Mouse (Mus musculus) adipocyte (in vitro differentiated cells): Measurements from ENCODE around the gene Cenpx.
A peak's percentile ranks its signal among the peaks of the same experiment; 100 is the strongest.

ENCODE experiments used
- DNase-seq: peaks from one replicate; pipeline ENCODE4 v3.0.0-alpha.2; 2016; ENCODE audit warnings: low spot score

Gene Cenpx

DNA sequence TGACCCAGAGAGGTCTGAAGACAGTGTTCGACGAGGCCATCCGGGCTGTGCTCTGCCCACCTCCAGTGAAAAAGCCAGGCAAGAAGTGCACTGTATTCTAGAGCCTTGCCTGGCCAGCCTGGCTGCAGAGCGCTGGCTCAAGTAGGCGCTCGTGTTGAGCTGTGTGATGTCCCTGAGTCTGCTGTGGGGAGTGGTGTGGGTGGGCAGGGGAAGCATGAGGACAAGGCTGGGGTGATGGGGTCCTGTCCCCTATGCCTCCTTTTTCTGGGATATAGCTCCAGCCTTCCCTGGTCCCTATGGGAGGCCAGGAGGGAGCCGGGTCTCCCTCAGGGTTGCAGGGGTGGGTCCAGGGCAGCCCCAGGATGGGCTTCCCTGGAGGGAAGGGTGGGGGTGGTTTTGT, 10.0 kb upstream of the Cenpx start:
- no peak for DNase-seq

DNA sequence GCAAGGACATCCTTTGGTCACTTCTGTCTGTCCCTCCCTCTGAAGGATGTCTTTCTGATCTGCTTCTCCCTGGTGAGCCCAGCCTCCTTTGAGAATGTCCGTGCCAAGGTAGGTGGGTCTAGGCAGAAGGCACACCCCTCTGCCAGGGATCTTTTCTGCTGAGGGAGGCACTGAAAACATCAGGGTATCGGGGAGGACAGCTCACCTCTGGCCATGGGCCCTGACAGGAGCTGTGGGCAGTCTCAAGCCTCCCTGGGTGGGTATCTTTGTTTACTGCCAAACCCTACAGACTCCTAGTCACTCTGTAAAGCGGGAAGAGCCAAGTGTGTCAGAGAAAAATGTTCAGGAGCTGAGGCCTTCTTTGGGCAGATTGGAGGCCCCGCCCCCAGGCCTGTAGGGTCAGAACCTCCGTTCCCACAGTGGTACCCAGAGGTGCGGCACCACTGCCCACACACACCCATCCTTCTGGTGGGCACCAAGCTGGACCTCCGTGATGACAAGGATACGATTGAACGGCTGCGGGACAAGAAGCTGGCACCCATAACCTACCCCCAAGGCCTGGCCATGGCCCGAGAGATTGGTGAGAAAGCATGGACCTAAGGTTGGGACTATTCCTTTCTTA, 9.3 kb upstream of the Cenpx start:
- peak; percentile 58 for DNase-seq

DNA sequence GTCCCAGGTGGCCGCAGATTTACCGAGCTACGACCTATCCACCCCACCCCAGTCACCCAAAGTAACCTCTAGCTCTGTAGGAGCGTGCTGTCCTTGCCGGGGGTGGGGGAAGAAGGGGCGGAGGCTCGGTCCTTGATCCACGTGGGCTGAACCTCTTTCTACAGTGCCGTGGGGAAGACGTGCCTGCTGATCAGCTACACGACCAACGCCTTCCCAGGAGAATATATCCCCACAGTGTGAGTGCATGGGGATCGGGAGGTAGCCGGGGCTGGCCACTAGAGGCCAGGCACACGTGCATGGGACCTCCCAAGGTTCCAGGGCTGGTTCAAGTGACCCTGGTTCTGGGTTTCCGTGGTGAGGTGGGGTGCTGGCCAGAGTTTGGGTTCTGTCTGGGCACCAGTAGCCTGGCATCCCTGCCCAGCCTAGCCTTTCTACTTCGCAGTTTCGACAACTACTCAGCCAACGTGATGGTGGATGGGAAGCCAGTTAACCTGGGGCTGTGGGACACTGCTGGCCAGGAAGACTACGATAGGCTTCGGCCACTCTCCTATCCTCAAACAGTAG, 8.6 kb upstream of the Cenpx start:
- DNase-seq: no peak

DNA sequence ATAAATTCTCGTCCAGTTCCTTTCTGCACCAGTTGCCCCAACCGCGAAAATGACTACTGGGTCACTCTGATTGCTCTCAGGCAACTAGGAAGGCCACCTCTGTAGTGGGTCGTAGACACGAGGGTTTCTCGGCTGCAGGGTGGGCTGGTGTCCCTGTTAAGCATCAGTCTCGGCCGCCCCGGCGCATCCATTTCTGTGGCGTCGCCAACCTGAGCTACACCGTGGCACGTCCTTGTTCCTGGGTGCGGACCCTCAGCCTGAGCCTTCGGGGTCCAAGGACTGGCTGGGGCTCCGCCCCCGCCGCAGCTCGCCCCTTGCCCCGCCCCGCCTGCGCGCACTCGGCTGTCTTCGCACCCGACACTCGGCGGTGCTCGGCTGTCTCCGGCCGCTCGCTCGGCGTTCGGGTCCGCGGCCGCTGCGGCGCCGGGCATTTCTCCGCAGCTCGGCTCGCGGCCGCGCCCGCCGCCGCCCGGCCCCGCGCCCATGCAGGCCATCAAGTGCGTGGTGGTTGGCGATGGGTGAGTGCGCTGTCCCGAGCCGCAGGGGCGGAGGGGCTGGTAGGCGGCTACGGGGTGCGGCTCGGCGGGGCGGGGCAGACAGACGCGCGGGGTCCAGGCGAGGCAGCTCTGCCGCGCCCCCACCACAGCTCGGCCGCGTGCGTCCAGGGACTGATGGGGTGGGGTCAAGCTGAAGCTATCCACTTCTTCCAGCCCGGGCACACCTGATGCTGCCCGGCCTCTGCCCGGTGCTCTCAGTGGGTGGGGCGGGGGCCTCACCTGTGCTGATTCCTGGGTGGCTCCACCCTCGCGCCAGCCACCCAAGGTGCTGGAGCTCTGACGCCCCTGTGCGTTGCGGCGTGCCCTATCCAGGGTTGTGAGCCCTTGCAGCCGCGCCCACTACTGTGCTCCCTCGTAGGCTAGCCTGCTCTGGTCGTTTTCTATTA, 7.9 kb upstream of the Cenpx start, which contains the start of gene Rac3:
Gene Rac3, plus strand, starts transcription at position 347 of the 943 bp plus-strand sequence.
- DNase-seq: no peak

DNA sequence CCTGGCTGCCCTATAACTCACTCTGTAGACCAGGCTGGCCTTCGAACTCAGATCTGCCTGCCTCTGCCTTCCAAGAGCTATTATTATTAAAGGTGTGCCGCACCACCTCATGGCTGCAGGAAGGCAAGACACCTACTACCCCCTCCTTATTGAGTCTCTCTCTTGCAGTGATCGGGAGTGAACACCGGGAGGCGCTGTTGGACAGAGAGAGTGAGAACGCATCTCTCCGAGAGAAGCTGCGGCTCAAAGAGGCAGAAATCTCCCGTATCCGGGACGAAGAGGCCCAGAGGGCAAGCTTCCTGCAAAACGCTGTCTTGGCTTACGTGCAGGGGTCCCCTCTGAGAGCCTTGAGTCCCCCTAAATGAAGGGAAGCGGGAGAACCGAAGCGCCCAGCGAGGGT, 6.9 kb upstream of the Cenpx start:
- DNase-seq: peak; percentile 77

DNA sequence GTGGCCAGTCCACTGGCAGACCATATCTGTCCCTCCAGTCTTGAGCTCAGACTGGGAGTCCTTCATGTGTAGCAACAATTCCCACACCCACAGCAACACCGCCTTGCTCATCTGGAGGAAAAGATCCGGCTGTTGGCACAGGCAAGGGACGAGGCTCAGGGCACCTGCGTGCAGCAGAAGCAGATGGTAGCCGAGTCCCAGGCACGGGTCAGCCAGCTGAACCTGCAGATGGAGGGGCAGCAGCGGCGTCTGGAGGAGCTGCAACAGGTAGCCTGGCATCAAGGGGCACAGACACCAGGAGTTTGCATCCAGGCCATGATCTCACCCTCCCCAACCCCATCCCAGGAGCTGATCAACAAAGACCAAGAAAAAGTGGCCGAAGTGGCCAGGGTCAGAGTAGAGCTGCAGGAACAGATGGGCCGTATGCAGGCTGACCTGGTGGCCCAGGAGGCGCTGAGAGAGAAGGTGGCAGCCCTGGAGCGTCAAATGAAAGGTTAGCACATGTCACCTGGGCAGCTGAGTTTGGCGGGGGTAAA, 6.4 kb upstream of the Cenpx start:
- DNase-seq: no peak

DNA sequence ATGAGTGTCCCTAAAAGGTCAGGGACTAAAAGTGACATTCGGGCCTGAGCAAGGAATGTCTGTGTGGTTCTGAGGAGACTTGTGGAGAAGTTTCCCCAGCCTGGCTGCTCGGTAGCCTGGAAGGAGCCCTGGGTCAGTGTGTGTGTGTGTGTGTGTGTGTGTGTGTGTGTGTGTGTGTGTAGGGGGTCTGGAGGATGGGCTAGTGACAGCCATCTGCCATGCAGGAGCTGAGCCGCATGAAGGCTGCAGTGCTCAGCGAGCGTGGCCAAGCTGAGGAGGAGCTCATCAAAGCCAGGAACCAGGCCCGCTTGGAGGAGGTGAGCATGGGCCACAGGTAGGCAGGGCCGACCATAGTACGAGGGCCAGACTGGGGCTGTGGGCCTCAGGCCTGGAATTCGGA, 5.7 kb upstream of the Cenpx start:
- no peak for DNase-seq

DNA sequence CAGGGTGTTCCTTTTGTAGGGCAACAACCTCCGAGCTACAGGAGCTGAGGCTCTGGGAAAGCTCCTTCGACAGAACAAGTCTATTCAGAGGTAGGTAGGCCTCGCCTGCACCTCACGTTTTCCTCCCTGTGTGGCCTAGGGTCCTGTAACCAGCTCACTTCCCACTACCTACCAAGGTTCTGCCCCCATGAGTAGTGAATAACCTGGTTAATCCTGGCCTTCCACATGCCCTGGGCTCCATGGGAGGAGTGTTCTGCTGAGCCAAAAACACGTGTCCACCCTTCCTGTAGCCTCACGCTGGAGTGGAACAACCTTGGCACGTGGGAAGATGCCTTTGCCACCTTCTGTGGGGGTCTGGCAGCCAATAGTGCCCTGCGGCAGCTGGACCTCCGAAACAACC, 1.6 kb upstream of the Cenpx start:
- DNase-seq: no peak

DNA sequence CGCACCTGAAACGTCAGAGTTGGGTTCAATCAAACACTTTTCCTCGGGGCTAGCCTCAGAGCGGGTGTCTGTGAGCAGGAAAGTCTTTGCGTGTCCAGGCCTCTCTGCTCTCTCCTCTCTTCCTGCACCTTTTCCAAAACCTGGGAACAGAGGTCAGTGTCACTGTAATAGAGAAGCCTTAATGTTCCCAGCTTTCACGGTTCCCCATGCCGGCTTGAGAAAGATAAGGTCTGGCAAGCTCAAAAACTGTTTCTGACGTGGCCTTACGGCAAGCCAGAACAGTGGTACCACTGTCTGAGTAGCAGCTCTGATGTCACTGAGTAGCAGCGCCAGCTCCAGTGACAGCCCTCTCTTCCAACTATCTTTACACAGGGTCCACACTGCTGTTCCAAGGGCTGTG, 1.0 kb upstream of the Cenpx start:
- no peak for DNase-seq

DNA sequence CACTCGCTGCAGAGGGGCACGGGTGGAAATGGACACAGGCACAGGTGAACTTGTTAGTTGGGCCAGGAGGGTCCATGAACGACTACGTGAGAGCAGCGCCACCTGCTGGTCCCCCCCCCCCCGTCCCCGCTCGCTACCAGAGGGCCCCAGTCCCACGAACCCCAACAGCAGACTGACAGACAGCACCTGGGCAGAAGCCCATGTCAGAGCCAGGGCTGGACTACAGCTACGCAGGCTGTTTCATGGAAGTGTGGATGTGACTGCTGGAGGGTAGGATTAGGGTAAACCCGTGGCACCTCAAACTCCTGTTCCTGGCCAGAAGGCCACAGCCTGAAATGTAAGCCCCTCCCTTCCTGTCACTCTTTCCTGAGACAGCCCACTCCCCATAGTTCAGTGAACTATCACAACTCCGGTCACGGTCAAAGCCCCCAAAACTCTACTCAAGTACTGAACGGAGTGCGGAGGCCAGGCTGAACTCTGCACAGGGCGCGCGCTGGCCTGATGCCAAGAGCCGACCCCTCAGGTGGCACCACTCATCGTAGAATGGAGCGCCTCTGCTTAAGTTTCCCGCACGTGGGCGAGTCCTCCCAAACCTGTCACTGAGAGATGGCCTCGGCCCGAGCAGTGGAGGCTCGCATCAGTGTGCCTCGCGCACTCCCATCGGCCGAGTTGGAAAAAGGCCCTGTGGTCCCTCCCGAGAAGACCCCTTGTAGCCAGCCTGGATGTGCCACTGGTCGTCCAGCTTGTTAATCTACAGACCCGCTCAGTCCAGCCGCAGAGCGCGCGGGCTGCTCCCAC, 568 bp downstream of the Cenpx start:
- DNase-seq: peak; percentile 61

DNA sequence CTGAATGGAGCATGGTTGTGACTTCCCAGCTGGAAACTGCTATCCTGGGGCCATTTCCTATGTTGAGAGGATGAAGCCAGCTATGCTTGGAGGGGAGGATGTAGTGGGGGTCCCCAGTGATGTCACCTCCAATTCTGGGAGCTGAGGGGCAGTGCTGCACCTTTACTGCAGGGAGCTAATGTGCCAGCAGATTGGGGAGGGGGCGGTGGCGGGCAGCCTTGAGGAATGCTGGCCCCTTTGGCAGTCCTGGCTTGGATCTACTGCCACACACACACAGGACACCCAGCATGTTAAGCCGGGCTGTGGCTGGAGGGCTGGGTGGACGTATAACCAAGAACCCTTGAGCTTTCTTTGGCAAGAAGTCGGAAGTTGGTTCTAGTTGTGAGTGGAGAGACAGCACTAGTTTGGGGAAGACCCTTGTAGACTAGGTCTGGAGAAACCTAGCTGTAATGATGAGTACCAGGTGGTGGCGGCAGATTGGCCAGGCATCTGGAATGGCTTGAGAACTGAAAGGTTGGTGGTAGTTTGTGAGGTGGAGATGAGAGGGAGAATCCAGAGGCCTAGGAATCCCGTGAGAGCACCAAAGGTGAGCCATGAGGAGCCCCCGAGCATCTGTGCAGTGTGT, 1.4 kb downstream of the Cenpx start:
- DNase-seq: no peak

DNA sequence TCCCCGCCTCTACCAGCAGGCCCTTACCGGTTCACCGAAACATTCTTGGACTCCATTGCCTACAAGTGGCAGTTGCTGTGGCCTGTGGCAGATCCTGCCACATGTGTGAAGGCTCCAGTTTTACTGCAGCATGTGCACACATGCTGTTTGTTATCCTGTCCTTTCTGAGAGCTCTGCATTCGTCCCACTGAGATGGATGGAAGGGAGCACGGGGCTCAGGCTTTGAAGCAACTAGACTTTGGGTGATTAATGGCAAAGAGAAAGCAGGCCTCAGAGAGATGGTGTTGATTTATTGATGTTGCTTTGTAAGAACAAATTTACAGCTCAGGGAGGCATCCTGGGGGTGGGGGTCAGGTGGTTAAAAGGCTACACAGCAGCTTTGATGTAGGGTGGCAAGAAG, 2.9 kb downstream of the Cenpx start:
- DNase-seq: no peak

DNA sequence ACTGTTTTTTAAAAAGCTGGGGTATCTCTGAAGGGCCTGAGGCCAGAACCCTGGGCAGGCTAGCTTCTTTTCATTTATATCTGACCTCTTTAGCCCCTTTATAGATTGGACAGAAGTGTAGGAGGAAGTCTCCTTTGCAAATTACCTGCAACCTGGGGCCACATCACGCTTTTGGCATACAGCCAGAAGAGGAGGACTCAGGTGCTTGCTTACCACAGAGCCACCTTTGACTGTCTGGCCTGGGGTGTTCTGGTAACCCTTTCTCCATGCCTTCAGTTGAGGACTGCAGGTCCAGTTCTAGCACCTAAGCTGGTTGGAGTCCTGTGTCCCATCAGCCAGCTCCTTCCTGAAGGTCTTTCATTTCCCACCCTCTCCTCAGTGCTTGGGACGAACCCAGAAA, 4.0 kb downstream of the Cenpx start:
- no peak for DNase-seq

DNA sequence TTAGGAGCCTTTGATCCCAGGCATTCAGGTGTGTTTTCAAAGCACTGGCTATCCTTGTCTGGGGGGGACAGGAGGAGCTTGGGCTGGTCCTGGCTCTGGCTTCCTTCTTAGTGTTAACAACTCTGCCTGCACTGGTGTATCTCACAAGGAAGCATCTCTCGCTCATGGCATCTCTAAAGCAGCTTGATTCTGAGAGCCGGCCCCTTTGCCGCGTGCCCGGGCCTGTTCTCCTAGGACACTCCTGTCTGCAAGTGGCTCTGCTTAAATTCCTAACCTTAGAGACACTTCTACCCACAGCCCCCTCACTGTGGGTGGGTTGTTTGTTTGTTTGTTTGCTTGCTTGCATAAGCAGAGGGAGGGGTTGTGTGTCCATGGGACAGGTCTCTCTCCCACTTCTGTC, 5.6 kb downstream of the Cenpx start:
- no peak for DNase-seq

DNA sequence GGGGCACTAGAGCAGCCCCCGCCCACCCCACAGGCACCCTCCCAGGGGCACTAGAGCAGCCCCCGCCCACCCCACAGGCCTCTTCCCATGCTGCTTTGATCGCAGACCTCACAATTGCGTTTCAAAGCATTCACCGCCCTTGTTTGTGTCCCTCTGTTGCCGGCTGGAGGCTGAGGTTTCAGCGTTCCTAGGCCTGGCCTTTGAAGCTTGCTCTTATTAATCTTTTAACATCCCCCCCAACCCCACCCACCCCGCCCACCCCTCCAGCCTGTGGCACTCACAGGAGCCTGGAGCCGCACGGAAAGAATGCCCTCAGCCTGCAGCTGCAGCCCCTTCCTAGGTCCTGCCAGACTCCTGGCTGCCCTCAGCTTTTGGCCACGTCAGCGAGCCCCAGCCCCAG, 6.3 kb downstream of the Cenpx start:
- DNase-seq: no peak

DNA sequence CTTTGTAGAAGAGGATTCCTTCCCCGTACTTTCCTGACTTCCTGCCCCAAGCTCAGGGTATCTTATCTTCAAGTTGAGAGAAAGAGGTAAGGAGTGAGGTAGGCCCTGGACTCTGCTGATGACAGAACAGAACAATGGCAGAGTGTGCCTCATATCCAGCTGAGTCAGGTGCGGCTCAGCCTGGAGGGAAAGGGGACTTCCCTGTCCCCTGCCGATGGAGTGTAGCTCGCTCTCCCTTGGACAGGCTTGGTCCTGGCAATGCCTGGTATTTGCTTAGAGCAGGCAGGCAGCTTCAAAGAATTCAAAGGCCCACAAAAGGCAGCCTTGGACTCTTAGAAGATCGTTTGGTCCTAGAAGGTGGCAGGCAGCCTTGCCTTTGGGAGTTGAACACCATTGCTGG, 7.4 kb downstream of the Cenpx start:
- DNase-seq: no peak

DNA sequence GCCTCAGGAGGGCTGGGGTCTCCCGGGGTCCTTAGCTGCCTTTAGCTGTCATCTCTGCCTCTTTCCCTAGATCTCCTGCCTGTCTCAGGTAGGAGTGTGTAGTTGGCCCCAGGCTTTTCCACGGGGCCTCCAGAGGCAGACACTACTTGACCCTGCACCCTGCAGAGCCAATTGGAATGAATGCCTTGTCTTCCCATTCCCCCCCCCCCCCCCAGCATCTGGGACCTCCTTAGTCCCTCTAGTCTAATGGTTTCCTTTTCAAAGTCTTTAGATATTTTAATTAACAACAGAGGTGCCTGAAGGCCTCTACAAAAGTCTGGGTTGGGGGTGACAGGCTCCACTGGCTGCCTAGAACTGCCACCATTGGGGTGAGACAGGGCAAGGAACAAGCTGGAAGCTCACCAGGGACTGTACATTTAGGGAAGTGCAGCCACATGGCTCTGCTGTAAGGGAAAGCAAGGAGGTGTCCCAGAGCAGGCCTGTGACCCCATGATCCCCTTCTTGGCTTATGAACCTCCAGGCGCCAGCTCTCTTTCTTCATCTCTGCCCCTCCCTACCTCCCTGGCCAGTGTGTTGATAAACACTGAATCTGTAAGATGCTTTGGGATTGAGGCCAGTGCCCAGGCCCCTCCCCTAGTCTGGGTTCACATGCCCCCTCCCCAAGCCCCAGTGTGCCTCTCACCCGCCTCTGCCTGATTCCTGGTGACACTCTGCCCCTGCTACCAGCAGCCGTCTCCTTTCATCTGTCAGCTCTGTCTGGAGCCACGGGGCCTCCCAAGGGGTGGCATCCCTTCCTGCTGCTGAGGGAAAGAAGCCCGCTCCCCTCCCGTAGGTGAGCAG, 8.8 kb downstream of the Cenpx start:
- DNase-seq: no peak

DNA sequence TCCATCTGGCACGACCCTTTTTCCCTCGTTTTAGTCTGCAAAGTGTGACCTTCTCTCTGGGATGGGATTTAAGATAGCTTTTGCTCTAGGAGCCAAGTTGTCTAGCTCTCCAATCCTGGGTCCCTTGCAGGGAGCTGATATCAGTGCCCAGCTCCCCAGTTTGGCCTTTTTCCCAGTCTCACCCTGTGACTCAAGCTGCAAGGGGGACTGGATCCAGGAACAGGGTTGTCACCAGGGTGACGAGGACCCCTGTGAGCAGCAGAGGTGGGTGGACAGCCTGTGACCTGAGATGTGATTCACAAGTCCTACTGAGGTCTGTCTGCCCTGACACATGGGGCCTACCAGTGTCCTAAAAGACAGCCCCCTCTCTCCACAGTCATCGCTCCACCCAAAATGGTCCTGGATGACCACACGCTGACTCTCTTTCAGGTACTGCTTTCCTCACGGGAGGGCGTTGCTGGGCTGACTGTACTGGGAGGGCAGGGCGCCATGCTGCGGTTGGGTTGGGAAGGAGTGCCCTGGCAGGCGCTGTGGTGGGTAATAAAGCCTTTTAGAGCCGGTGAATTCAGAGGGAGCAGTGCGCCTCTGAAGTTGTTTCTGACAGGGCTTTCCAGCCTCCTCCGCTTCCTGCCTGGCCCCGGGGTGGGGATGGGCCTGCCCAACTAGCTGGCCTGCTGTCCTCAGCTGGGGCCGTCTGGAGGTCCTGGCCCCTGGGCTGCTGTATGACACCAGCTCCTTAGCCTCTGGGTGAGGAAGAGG, 9.7 kb downstream of the Cenpx start:
- no peak for DNase-seq

DNA sequence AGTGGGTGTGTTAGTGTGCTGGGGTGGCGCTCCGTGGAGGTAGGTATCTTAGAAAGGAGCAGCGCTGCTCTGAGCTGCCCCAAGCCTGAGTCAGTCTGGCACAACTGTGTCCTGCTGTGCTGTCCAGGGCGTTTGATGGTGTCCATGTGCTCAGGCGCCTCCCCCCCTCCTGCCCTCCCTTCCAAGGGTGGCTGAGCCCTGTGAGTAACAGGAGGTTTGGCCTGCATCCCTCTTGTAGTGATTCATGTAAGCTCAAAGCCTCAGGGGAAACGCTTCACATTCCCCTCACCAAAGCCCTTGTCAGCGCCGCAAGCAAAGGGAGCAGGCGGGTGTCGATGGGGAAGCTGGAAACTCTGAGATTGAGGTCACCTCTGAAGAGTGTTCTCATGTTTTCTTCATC, 15.8 kb downstream of the Cenpx start:
- peak; percentile 75 for DNase-seq

DNA sequence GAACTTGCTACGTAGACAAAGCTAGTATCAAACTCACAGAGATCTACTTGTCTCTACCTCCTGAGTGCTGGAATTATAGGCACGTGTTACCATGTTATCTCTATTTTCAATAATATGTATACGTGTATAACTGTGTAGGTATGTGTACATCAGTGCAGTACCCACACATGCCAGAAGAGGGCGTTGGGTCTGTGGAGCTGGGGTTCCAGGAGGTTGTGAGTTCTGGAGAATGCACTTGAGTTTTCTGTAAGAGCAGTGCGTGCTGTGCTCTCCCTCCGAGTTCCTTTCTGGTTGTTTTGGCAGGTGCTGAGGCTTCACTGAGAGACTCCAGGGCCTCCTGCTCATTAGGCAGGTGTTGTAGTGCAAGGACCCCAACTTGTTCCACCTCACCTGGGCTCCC, 17.0 kb downstream of the Cenpx start:
- DNase-seq: no peak
